Mouse (Mus musculus): ENCODE measurements at regions not wholly inside any gene's neighbourhood (a gene's known extent, or its start where the extent isn't known, plus 50 kb on each side); places are given as distances from the start of the nearest gene placed in this dataset.

GRCm38 (mm10) chr10:97061961-97062360 is 417.4 kb upstream of the Dcn start:
- ATAC-seq (ENCODE audit: low TSS enrichment), result no peak

GRCm38 (mm10) chr10:97064546-97064945 is 414.9 kb upstream of the Dcn start:
- no peak for ATAC-seq (ENCODE audit: low TSS enrichment)

- ATAC-seq (ENCODE audit: low TSS enrichment), result peak; percentile 99
Measured at GRCm38 (mm10) chr10:97078022-97078473, 401.4 kb upstream of the Dcn start.

GRCm38 (mm10) chr10:97079575-97079974 is 399.8 kb upstream of the Dcn start:
- ATAC-seq (ENCODE audit: low TSS enrichment), result no peak

- no peak for ATAC-seq (ENCODE audit: low TSS enrichment)
Measured at GRCm38 (mm10) chr10:97087286-97087685, 392.1 kb upstream of the Dcn start.

GRCm38 (mm10) chr10:97090254-97090653 is 389.2 kb upstream of the Dcn start:
- no peak for ATAC-seq (ENCODE audit: low TSS enrichment)

- no peak for ATAC-seq (ENCODE audit: low TSS enrichment)
Measured at GRCm38 (mm10) chr10:97093886-97094285, 385.5 kb upstream of the Dcn start.

GRCm38 (mm10) chr10:97114501-97114900 is 364.9 kb upstream of the Dcn start:
- ATAC-seq (ENCODE audit: low TSS enrichment), result no peak

- no peak for ATAC-seq (ENCODE audit: low TSS enrichment)
Measured at GRCm38 (mm10) chr10:97122693-97123092, 356.7 kb upstream of the Dcn start.

- no peak for ATAC-seq (ENCODE audit: low TSS enrichment)
Measured at GRCm38 (mm10) chr10:97141561-97141960, 337.8 kb upstream of the Dcn start.

GRCm38 (mm10) chr10:97158561-97159395 is 320.6 kb upstream of the Dcn start:
- 0 out of 2 replicates have a peak, but pooled peaks have one; percentile 15 for ATAC-seq (ENCODE audit: low TSS enrichment)

GRCm38 (mm10) chr10:97159396-97159760 is 320.0 kb upstream of the Dcn start:
- peak; percentile 95 for ATAC-seq (ENCODE audit: low TSS enrichment)

- peak; percentile 74 for ATAC-seq (ENCODE audit: low TSS enrichment)
Measured at GRCm38 (mm10) chr10:97159831-97160575, 319.4 kb upstream of the Dcn start.

GRCm38 (mm10) chr10:97160892-97161291 is 318.5 kb upstream of the Dcn start:
- no peak for ATAC-seq (ENCODE audit: low TSS enrichment)

GRCm38 (mm10) chr10:97178468-97178867 is 300.9 kb upstream of the Dcn start:
- no peak for ATAC-seq (ENCODE audit: low TSS enrichment)

GRCm38 (mm10) chr10:97189696-97190095 is 289.7 kb upstream of the Dcn start:
- no peak for ATAC-seq (ENCODE audit: low TSS enrichment)

- ATAC-seq (ENCODE audit: low TSS enrichment), result no peak
Measured at GRCm38 (mm10) chr10:97211238-97211695, 268.1 kb upstream of the Dcn start.

- peak; percentile 78 for ATAC-seq (ENCODE audit: low TSS enrichment)
Measured at GRCm38 (mm10) chr10:97211785-97212398, 267.5 kb upstream of the Dcn start.

- no peak for ATAC-seq (ENCODE audit: low TSS enrichment)
Measured at GRCm38 (mm10) chr10:97219474-97219873, 259.9 kb upstream of the Dcn start.

- no peak for ATAC-seq (ENCODE audit: low TSS enrichment)
Measured at GRCm38 (mm10) chr10:97220431-97220830, 259.0 kb upstream of the Dcn start.

- ATAC-seq (ENCODE audit: low TSS enrichment), result no peak
Measured at GRCm38 (mm10) chr10:97235631-97236030, 243.8 kb upstream of the Dcn start.

GRCm38 (mm10) chr10:97241476-97241875 is 237.9 kb upstream of the Dcn start:
- ATAC-seq (ENCODE audit: low TSS enrichment), result no peak
